Mouse (Mus musculus) embryonic facial prominence, embryonic 11.5 days (tissue): ENCODE measurements around the gene Paqr5. TPM values are rescaled to one million over a fixed set of nuclear protein-coding genes. Genes with fewer than 3 reads are reported as not detected.

Source experiments
- ATAC-seq: fragments of 200-750 bp; cut with Nextera tagmentation; replicated peaks from 2 replicates; pipeline ENCODE4 v1.8.0; 2017; ENCODE audit warnings: low read depth; ENCODE audit not compliant: insufficient number of reproducible peaks, low FRiP score, low TSS enrichment
- DNase-seq: peaks from one replicate; pipeline ENCODE4 v3.0.0-alpha.2; 2015; ENCODE audit warnings: low spot score
- H3K27ac ChIP-seq: fragments of 300-500 bp; sonication (generic); replicated peaks from 2 replicates; pipeline ENCODE4 v1.5.1; 2014; ENCODE audit warnings: mild to moderate bottlenecking, low read depth, low read length, control low read depth
- H3K27me3 ChIP-seq: fragments of 300-500 bp; sonication (generic); 2 replicates; pipeline ENCODE4 v1.6.1; 2014; ENCODE audit warnings: mild to moderate bottlenecking, low read length, moderate library complexity, mixed read lengths; ENCODE audit not compliant: control insufficient read depth, insufficient read depth
- H3K36me3 ChIP-seq: fragments of 300-500 bp; sonication (generic); replicated peaks from 2 replicates; pipeline ENCODE4 v1.6.1; 2014; ENCODE audit warnings: low read depth, mild to moderate bottlenecking, low read length, moderate library complexity, mixed read lengths; ENCODE audit not compliant: control insufficient read depth, insufficient read depth
- H3K4me1 ChIP-seq: fragments of 300-500 bp; sonication (generic); 2 replicates; pipeline ENCODE4 v1.6.1; 2014; ENCODE audit warnings: low read length, mixed read lengths; ENCODE audit not compliant: control insufficient read depth, insufficient read depth
- H3K4me2 ChIP-seq: fragments of 300-500 bp; sonication (generic); 2 replicates; pipeline ENCODE4 v1.6.1; 2014; ENCODE audit warnings: low read depth, mild to moderate bottlenecking, control low read depth, low read length, moderate library complexity
- H3K4me3 ChIP-seq: fragments of 300-500 bp; sonication (generic); 2 replicates; pipeline ENCODE4 v1.5.1; 2014; ENCODE audit warnings: low read depth, low read length, control low read depth
- H3K9ac ChIP-seq: fragments of 300-500 bp; sonication (generic); replicated peaks from 2 replicates; pipeline ENCODE4 v1.6.1; 2014; ENCODE audit warnings: mild to moderate bottlenecking, control low read depth, low read length
- H3K9me3 ChIP-seq: fragments of 300-500 bp; sonication (generic); replicated peaks from 2 replicates; pipeline ENCODE4 v1.6.1; 2016; ENCODE audit warnings: mild to moderate bottlenecking, low read length, inconsistent platforms, mixed read lengths; ENCODE audit not compliant: control insufficient read depth
- WGBS: fragments of 180-500 bp; shearing (Covaris S2); extraction: QIAGEN DNeasy Blood & Tissue Kit; methylation state at CpG from one replicate; pipeline ENCODE4 v1.1.7; 2014; 5-methylcytosine and 5-hydroxymethylcytosine counted together
- polyA plus RNA-seq: library from polyadenylated mRNA; unstranded; fragments of >200 nt; fragmentation: Nextera tagmentation; extraction: Ambion mirVana; gene quantifications from 2 replicates; pipeline ENCODE4 v1.2.1, GENCODE M21; 2014

The Paqr5 gene
- 0.34 and 0.54 TPM in 2 replicates for polyA plus RNA-seq

DNA sequence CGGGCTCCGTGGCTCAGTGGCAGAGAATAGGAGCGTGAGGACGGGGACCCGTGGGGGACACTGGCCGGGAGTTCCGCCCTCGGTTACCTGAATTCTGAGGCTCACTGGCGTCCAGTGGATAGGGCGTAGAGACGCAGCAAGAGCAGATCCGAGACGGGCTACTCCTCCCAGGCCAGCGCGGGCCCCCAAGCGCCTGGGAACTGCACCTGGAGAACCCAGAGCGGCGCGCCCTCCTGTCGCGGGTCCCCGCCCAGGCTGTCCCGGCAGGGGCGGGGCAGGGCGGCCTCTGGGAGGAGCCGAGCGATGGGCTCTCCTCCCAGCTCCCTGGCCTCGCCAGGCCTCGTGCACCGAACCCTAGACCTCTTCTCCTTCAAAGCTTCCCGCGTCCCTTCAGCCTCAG lies at the start of gene Paqr5:
TSS of gene Paqr5 (minus strand) at position 257 of the 400 bp plus-strand sequence.
- ATAC-seq (peak; percentile 47; the same call in 1 of the 2 replicates), DNase-seq (peak; percentile 62)
- WGBS = under 1% methylated on average over 30 of the region's 32 CpGs
- Histone ChIP-seq H3K4me3 (peak within 1 kb of the TSS; percentile 36), H3K9me3 (no peaks in the 10 kb centered on the region), H3K4me1 (peaks cover 5% of the 10 kb centered on the region; the same call in 1 of the 2 replicates), H3K27ac (no peak within 1 kb of the TSS), H3K27me3 (peaks cover 23% of the 10 kb centered on the region), H3K36me3 (no peaks in the 10 kb centered on the region), H3K9ac (peak within 1 kb of the TSS; percentile 52; the same call in 1 of the 2 replicates), H3K4me2 (peak within 1 kb of the TSS; percentile 89)

DNA sequence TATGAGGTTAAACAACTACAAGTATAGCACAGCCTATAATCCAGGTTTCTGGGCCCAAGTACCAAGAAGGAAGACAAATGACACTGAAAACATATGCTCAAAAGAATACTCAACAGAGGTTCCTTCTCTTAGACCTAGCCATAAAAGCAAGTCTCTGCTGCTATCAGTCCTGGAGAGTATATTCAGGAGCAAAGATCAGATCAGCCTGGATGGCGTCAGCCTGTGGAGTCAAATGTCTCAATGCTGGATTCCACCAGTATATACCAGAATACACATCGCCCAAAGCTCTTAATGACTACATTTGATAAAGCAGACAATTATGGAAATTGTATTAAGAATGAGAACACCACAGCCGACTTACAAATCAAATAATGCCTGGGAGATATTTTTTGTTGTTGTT lies 35.6 kb upstream of the Paqr5 start:
- H3K27me3 ChIP-seq = no peaks in the 10 kb centered on the region
- H3K4me3 ChIP-seq = no peak overlapping the region
- no peaks in the 10 kb centered on the region for H3K4me1 ChIP-seq
- H3K27ac ChIP-seq = no peak overlapping the region
- no peaks in the 10 kb centered on the region for H3K36me3 ChIP-seq
- no peak overlapping the region for H3K4me2 ChIP-seq
- H3K9me3 ChIP-seq = no peaks in the 10 kb centered on the region
- no peak overlapping the region for H3K9ac ChIP-seq
- WGBS = 87% methylated on average over 3 of the region's 3 CpGs
- DNase-seq = no peak
- ATAC-seq = no peak

DNA sequence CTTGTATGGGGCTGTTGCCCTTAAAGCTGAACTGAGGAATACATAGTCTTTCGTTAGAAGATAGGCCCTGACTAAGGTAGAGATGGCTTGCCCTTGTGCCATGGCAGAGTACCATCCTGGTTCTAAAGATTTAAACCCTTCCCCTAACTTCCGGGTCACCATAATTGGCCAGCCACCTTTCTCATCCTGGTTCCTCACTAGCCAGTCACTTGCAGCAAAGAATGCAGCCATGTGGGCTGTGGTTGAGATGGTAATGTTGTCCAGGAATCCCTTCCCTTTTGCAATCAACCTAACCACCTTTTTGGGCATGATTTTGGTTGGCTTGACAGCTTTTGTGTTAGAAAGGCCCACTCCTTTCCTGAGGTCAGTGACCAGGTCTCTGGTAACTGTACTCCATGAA lies 33.8 kb upstream of the Paqr5 start:
- ATAC-seq (no peak), DNase-seq (no peak)
- H3K4me3 ChIP-seq = no peak overlapping the region
- no peaks in the 10 kb centered on the region for H3K9me3 ChIP-seq
- H3K27me3 ChIP-seq = no peaks in the 10 kb centered on the region
- H3K9ac ChIP-seq = no peak overlapping the region
- no peak overlapping the region for H3K4me2 ChIP-seq
- H3K36me3 ChIP-seq = no peaks in the 10 kb centered on the region
- H3K27ac ChIP-seq = no peak overlapping the region
- H3K4me1 ChIP-seq = no peaks in the 10 kb centered on the region
- WGBS = 91% methylated on average over 2 of the region's 2 CpGs

DNA sequence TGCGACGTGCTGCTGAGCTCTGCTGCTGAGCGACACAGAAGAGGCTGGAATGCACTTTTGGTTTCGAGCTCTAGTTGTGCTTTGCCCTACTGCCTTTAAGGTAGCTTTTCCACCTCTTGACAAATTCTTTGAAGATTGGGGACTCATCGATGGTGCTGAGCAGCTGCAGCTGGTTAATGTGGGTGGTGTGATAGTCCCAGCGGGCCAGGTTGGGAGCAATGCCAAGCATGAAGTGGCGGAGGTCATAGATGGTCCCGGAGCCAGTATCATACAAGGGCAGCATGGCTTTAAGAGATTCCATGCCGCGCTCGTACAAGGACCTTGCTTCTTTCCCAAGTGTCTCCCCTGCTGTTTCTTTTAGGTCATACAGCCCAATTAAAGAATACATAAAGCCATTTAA lies 33.3 kb upstream of the Paqr5 start:
- Histone ChIP-seq H3K4me2 (no peak overlapping the region), H3K4me1 (no peaks in the 10 kb centered on the region), H3K4me3 (no peak overlapping the region), H3K27me3 (no peaks in the 10 kb centered on the region), H3K36me3 (no peaks in the 10 kb centered on the region), H3K27ac (no peak overlapping the region), H3K9me3 (no peaks in the 10 kb centered on the region), H3K9ac (no peak overlapping the region)
- ATAC-seq = no peak
- 91% methylated on average over 11 of the region's 11 CpGs for WGBS
- DNase-seq = no peak

DNA sequence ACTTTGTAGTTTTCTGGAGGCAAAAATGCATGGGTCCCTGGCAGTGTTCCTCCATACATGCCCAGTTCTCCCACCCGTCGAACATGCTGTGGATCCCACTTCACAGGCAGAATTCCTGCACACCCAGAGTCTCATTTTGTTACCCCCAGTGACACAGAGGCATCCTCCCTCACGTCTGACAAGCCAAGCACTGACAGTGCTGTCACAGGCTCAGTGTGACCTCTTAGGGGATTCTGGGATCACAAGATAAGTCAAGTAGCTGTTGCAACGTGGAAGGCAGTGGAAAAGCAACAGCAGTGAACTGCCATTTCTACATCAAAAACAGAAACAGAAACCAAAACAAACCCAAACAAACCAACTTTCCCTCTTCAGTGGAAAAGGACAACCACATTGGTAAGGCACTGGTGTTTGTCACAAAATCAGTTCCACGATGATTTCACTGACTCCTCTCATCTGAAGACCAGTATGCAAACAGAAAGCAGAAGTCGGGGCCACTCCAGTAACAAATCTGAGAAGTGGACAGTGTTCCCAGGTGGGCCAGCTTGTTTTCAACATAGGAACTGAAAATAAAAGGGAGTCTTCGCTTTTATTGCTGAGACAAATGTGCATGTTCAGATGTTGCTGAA lies 31.3 kb upstream of the Paqr5 start:
- Histone ChIP-seq H3K4me2 (no peak overlapping the region), H3K4me3 (no peak overlapping the region), H3K36me3 (no peaks in the 10 kb centered on the region), H3K27ac (no peak overlapping the region), H3K4me1 (no peaks in the 10 kb centered on the region), H3K9me3 (no peaks in the 10 kb centered on the region), H3K27me3 (no peaks in the 10 kb centered on the region), H3K9ac (no peak overlapping the region)
- 75% methylated on average over 7 of the region's 7 CpGs for WGBS
- ATAC-seq = no peak
- no peak for DNase-seq

DNA sequence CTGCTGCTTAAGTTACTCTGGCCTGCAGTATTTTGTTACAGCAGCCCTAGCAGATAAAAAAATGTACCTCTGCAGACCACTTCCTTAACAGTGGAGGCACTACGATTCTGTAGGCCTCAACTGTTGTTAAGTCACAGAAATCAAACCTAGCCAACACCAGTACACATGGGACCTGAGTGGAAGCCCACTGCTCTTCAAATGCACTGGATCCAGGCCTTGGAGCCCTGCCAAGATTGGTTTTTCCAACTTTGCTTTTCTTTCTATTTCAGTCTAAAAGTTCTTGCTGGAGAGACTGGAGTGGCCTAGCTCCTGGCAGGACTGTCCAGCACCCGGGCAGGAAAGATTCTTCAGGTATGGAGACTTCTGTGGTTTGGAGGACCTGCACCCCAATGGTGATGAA lies 29.6 kb upstream of the Paqr5 start:
- DNase-seq (no peak), ATAC-seq (no peak)
- H3K36me3 ChIP-seq = no peaks in the 10 kb centered on the region
- H3K9ac ChIP-seq = no peak overlapping the region
- 89% methylated on average over 2 of the region's 2 CpGs for WGBS
- H3K4me1 ChIP-seq = no peaks in the 10 kb centered on the region
- no peak overlapping the region for H3K4me2 ChIP-seq
- no peak overlapping the region for H3K27ac ChIP-seq
- no peaks in the 10 kb centered on the region for H3K9me3 ChIP-seq
- no peak overlapping the region for H3K4me3 ChIP-seq
- no peaks in the 10 kb centered on the region for H3K27me3 ChIP-seq

DNA sequence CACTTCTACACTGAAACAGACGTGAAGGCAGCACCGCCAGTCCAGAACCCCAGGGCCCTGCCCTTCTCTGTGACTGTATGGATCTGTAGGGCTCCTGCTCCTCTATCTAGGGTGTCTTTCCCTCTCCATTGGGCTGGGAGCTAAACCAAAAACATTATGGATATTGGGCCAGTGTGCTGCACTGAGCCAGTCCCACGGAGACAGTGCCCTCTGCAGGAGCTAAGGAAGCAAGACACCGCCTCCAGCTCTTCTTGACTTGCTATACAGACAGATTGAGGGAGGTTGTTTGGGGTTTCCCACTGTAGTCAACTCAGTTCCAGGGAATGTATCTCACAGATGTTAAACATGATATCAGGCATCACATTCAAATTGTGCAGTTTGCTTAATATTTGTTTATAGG lies 24.1 kb upstream of the Paqr5 start:
- Histone ChIP-seq H3K9ac (no peak overlapping the region), H3K27ac (no peak overlapping the region), H3K9me3 (no peaks in the 10 kb centered on the region), H3K4me1 (no peaks in the 10 kb centered on the region; the same call in 1 of the 2 replicates), H3K4me3 (no peak overlapping the region), H3K27me3 (no peaks in the 10 kb centered on the region), H3K4me2 (no peak overlapping the region), H3K36me3 (no peaks in the 10 kb centered on the region)
- ATAC-seq (no peak), DNase-seq (peak; percentile 55)
- WGBS = 41% methylated on average over 4 of the region's 4 CpGs

DNA sequence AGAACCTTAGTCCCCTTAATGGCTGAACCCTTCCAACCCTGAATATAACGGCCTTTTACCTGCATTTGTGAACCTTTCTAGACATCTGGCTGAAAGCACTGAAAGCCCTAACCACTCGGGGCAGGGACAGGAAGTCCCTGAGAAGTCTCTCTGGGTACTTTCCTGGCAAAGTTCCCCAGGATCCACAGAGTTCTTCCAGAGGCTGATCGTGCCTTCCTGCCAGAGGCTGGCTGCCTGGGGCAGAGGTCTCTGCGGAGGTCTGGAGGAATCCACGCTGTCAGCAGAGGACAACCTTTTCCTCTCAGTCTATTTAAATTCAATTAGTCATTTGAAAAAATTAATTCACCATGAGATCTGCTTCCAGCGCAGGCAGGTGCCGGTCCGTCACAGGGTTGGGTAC lies 22.5 kb upstream of the Paqr5 start:
- Histone ChIP-seq H3K4me1 (no peaks in the 10 kb centered on the region; the same call in 1 of the 2 replicates), H3K27me3 (no peaks in the 10 kb centered on the region), H3K9me3 (no peaks in the 10 kb centered on the region), H3K27ac (no peak overlapping the region), H3K9ac (no peak overlapping the region), H3K36me3 (no peaks in the 10 kb centered on the region), H3K4me2 (no peak overlapping the region), H3K4me3 (no peak overlapping the region)
- DNase-seq = no peak
- no peak for ATAC-seq
- WGBS = 71% methylated on average over 8 of the region's 8 CpGs
